Mouse (Mus musculus): ENCODE data around the gene Dexi.

Gene Dexi

GRCm38 (mm10) chr16:10542698-10543365 lies at the start of gene Dexi:
Dexi (minus strand) TSS chr16:10543054.
- DNase-seq (ENCODE audit: low spot score): peak; percentile 96

- no peak for DNase-seq (ENCODE audit: low spot score)
Observed at GRCm38 (mm10) chr16:10586546-10586945, 43.7 kb upstream of the Dexi start.

- no peak for DNase-seq (ENCODE audit: low spot score)
Observed at GRCm38 (mm10) chr16:10585165-10585564, 42.3 kb upstream of the Dexi start.

GRCm38 (mm10) chr16:10581234-10581898 lies 38.5 kb upstream of the Dexi start:
- DNase-seq (ENCODE audit: low spot score): no peak

- DNase-seq (ENCODE audit: low spot score): no peak
Observed at GRCm38 (mm10) chr16:10578376-10578775, 35.5 kb upstream of the Dexi start.

DNA sequence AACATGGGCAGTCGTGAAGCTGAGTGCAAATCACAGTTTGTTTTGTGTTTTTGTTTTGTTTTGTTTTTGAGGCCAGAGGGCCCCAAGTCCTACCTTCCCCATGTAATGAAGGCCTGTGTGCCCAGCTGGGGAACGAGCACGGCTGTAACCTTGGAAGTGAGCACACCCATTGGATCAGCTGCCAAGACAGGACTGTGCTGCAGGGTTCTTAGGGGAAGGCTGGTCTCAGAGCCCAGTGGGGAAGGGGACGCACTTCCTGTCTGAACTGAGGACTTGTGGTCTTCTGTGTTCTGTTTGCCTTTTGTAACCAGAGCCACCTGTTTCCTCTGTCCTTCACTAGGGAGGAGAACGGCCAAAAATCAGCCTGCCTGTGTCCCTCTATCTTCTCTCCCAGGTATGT lies 34.7 kb upstream of the Dexi start:
- DNase-seq (ENCODE audit: low spot score): no peak

GRCm38 (mm10) chr16:10575915-10576314 lies 33.1 kb upstream of the Dexi start:
- no peak for DNase-seq (ENCODE audit: low spot score)

GRCm38 (mm10) chr16:10574936-10575335 lies 32.1 kb upstream of the Dexi start:
- DNase-seq (ENCODE audit: low spot score): no peak

DNA sequence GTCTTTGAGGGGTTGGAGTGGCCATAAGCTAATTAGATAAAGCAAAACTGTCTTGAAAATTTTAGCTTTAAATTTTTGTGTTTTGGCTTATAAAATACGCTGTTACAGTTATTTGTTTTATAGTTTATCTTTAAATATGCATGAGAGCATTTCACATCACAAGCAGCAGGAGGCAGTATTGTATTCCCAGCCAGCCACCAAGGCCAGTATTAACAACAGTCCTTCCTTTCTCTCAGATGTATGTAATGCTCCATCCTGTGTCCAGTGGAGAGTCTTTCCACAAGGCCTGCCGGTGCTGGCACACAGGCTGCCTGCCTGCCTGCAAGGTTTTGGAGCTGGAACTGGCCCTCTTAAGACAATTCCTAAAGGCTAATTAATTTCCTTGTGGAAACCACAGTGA lies 29.0 kb upstream of the Dexi start:
- no peak for DNase-seq (ENCODE audit: low spot score)

GRCm38 (mm10) chr16:10570708-10571107 lies 27.9 kb upstream of the Dexi start:
- DNase-seq (ENCODE audit: low spot score): no peak

GRCm38 (mm10) chr16:10569809-10570395 lies 27.0 kb upstream of the Dexi start:
- DNase-seq (ENCODE audit: low spot score): no peak

DNA sequence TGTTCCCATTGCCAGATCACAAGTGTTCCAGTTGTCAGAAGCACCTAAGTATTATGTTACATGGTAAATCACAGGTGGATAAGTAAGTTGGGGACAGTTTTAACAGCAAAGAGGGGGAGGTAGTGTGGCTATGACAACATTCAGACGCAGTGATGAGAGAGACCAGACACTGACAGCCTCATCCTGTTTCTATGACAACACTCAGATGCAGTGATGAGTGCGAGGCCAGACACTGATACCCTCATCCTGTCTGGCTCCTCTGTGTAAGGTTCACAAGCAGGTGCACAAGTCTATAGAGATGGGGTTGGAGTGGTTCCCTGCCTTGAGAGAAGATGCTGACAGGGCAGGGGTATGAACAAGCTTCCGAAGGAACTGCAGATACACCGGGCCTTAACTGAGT lies 24.3 kb upstream of the Dexi start:
- DNase-seq (ENCODE audit: low spot score): no peak

DNA sequence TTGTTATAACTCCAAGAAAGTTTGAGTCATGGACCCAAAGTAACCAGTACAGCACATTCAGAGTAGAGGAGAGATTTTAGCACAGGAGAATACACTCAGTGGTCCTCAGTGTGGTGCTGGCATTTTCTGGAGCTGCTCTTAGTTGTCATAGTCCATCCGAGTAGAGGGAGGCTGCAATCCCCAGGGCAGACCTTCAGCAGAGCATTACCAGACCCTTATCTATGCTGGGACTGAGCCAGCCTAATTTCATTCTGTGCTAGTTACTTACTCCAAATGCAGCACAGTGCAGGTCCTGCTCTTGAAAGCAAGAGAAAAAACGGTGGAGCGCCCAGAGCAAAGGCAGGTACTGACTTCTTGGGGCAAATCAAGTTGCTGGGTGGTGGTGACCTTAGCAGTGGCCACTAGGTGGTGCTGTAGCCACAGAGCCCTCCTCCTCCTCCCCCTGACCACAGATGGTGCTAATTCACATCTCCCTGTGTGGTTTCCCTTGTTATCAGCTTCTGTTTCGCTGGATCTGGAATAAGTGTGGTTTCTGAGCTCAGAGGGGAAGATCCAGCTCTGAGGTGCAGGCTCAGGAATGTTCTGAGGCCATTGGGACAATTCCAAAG lies 22.5 kb upstream of the Dexi start:
- peak; percentile 53 for DNase-seq (ENCODE audit: low spot score)

GRCm38 (mm10) chr16:10559991-10560390 lies 17.1 kb upstream of the Dexi start:
- DNase-seq (ENCODE audit: low spot score): no peak

DNA sequence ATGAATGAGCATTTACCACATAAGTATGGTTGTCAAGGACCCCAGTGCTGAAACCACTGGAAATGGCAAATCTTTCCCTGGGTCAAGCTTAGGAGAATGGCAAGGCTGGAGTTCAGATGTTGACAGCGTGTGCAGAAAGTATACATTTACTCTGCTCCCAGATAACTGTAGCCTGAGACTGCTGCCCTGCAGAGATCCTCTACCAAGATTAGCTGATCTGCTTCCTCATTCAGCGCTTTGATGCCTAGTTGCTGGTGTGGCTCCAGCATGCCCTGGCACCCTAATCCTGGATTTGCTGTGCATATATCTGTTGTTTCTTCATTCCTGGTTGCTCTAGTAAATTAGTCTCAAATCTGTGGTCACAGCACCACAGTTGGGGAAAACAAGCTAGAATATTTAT lies 11.0 kb upstream of the Dexi start:
- no peak for DNase-seq (ENCODE audit: low spot score)

DNA sequence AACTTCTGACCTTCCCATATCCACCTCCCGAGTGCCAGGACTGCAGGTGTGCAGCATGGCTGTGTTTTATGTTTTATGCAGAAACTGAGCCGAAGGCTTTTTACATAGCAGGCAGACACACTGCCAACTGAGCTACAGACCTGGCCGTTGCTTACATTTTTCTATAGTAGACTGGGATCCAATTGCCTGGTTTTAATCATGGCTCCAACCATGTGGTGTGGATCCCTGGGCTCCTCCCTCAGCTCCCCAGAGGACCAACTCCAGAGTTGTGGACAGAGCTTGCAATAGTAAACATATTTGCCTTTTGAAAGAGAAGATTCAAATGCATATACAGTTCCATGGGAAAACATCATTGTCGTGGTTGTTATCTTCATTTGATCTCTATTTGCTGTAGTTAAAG lies 8.7 kb upstream of the Dexi start:
- no peak for DNase-seq (ENCODE audit: low spot score)

GRCm38 (mm10) chr16:10549600-10549999 lies 6.7 kb upstream of the Dexi start:
- DNase-seq (ENCODE audit: low spot score): no peak

DNA sequence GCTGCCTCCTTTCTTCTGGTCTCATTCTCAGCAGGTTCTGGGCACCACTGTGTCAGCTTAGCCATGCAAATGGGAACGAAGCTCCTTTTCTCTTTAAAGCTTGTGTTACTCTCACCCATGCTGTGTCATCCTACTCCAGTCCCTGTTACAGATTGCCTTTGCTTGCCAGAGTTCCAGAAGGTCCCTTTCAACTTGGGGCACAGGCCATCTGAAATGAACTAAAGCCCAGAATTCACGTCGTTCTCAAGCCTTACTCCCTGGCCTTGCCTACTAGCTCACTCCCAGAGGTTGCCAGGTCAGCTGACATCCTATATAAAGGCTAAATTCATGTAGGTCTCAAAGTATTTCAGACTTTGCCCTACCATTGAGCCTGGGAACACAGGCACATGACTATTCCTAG lies 6.1 kb upstream of the Dexi start:
- no peak for DNase-seq (ENCODE audit: low spot score)

- DNase-seq (ENCODE audit: low spot score): no peak
Observed at GRCm38 (mm10) chr16:10546865-10547264, 4.0 kb upstream of the Dexi start.

GRCm38 (mm10) chr16:10544995-10545622 lies 2.3 kb upstream of the Dexi start, which contains the start of gene Clec16a:
Clec16a (plus strand) TSS chr16:10545339.
- peak; percentile 97 for DNase-seq (ENCODE audit: low spot score)

- no peak for DNase-seq (ENCODE audit: low spot score)
Observed at GRCm38 (mm10) chr16:10542266-10542665, 588 bp downstream of the Dexi start.

DNA sequence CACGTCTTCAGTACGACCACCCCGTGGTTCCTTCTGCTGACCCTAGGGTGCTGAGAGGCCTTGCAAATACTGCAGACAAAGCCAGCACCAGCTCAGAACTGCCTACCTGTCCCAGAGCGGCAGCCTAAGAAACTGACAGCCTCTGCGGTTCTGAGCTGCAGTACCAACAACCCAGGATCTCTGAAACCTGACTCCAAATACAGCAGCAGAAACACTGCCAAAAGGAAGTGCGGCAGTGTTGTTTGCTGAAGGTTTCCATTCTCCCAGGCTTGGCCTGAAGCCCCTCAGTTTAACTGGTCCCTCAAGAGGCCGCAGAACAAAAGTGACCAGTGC lies 1.3 kb downstream of the Dexi start:
- DNase-seq (ENCODE audit: low spot score): no peak

Data from yolk sac, embryonic 10.5 days (tissue).